Comparison of ENCODE assay signal across 1 mouse cellular context in the genomic region with DNA sequence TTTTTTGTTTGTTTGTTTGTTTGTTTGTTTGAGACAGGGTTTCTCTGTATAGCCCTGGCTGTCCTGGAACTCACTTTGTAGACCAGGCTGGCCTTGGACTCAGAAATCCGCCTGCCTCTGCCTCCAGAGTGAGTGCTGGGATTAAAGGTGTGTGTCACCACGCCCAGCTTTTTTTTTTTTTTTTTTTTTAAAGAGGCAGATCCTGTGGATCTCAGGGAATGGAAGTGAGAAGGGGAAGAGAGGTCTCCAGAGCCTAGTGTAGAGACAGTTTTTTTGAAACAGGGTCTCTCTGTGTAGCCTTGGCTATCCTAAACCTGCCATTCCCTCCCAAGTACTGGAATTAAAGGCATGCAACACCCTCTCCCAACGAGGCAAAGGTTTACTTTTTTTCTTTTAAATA.
TF ChIP-seq lines count a peak whose summit lies in the region.

No protein-coding gene starts in this region.

TF ChIP-seq in ES-E14, 5 proteins besides CTCF, POLR2A, EP300 and RAD21:
- TF ChIP-seq ZNF384 (IDR thresholded peaks at IDR 0.05; ENCODE audit: low read depth, low read length): peak; percentile 92
